Mouse (Mus musculus) adrenal gland, postnatal 4 days (tissue): ENCODE measurements at regions not wholly inside any gene's neighbourhood (a gene's known extent, or its start where the extent isn't known, plus 50 kb on each side); places are given as distances from the start of the nearest gene placed in this dataset. TPM values are rescaled to one million over a fixed set of nuclear protein-coding genes. Genes with fewer than 3 reads are reported as not detected.

Experiments used
- DNase-seq, 2 experiments: peaks; one replicate each; pipeline ENCODE4 v3.0.0; 2021 to 2022; ENCODE audit warnings: low spot score in 2 of 2, mixed read lengths in 2 of 2
- microRNA-seq: library from miRNA; unstranded; fragments of <30 nt; microRNA quantifications from one replicate; pipeline ENCODE4 v1.2.0, GENCODE M21; 2021

- DNase-seq, result no peak
Observed at GRCm38 (mm10) chr1:77313119-77313518, 201.8 kb downstream of the Epha4 start.

GRCm38 (mm10) chr1:77315347-77315746 lies 199.5 kb downstream of the Epha4 start:
- no peak for DNase-seq

GRCm38 (mm10) chr1:77316198-77316597 lies 198.7 kb downstream of the Epha4 start:
- no peak for DNase-seq

Small RNA genes in the stretch of these regions (microRNA-seq; reads per million reads assigned to microRNA genes)
- not detected for gene Mir6343
